Mouse (Mus musculus) stomach, embryonic 15.5 days (tissue): ENCODE measurements around the gene Pbsn. TPM values are rescaled to one million over a fixed set of nuclear protein-coding genes. Genes with fewer than 3 reads are reported as not detected.

ENCODE experiments used
- ATAC-seq: fragments of 200-750 bp; cut with Nextera tagmentation; 2 replicates; pipeline ENCODE4 v1.8.0; 2017; ENCODE audit warnings: low read depth, moderate number of reproducible peaks, moderate TSS enrichment; ENCODE audit not compliant: insufficient read depth, low FRiP score
- H3K27ac ChIP-seq: fragments of 300-500 bp; sonication (generic); 2 replicates; pipeline ENCODE4 v1.5.1; 2015; ENCODE audit warnings: mild to moderate bottlenecking, inconsistent platforms
- H3K27me3 ChIP-seq: fragments of 300-500 bp; sonication (generic); replicated peaks from 2 replicates; pipeline ENCODE4 v1.6.1; 2015; ENCODE audit warnings: inconsistent platforms
- H3K36me3 ChIP-seq: fragments of 300-500 bp; sonication (generic); 2 replicates; pipeline ENCODE4 v1.6.1; 2015; ENCODE audit warnings: inconsistent platforms
- H3K4me1 ChIP-seq: fragments of 300-500 bp; sonication (generic); 2 replicates; pipeline ENCODE4 v1.6.1; 2015; ENCODE audit warnings: inconsistent platforms
- H3K4me2 ChIP-seq: fragments of 300-500 bp; sonication (generic); 2 replicates; pipeline ENCODE4 v1.6.1; 2015; ENCODE audit warnings: mild to moderate bottlenecking, inconsistent platforms
- H3K4me3 ChIP-seq: fragments of 300-500 bp; sonication (generic); replicated peaks from 2 replicates; pipeline ENCODE4 v1.5.1; 2015; ENCODE audit warnings: inconsistent platforms
- H3K9ac ChIP-seq: fragments of 300-500 bp; sonication (generic); 2 replicates; pipeline ENCODE4 v1.6.1; 2015; ENCODE audit warnings: inconsistent platforms
- H3K9me3 ChIP-seq: fragments of 300-500 bp; sonication (generic); 2 replicates; pipeline ENCODE4 v1.6.1; 2016; ENCODE audit warnings: inconsistent platforms
- WGBS: fragments of 180-500 bp; shearing (Covaris S2); methylation state at CpG from one replicate; pipeline ENCODE4 v1.1.7; 2015; 5-methylcytosine and 5-hydroxymethylcytosine counted together
- polyA plus RNA-seq: library from polyadenylated mRNA; unstranded; fragments of >200 nt; fragmentation: Nextera tagmentation; extraction: Ambion mirVana; gene quantifications from 2 replicates; pipeline ENCODE4 v1.2.1, GENCODE M21; 2015

Pbsn gene
- polyA plus RNA-seq, 1 experiment from 2014 or later, result not detected

DNA sequence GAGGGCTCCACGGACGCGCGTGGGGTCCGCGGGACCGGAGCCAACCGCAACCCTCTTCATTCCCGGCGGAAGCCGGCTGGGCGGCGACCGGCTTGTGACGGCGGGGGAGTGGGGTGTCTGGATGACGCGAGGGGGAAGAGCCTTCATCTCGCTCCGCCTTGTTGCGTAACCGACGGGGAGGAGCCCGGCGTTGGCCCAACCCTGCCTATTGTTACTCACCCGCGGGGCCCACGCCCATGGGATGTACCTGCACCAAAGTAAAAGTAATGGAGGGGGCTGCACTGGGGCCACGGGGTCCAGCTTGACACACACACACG is 57.6 kb downstream of the Pbsn start:
- 22% methylated on average over 28 of the region's 30 CpGs for WGBS
- H3K9me3 ChIP-seq, result no peaks in the 10 kb centered on the region
- H3K27me3 ChIP-seq, result no peaks in the 10 kb centered on the region
- ATAC-seq, result peak; percentile 92
- peak overlapping the region; percentile 78 for H3K27ac ChIP-seq
- peak overlapping the region; percentile 58 for H3K4me2 ChIP-seq
- peak overlapping the region; percentile 0; the same call in 1 of the 2 replicates for H3K9ac ChIP-seq
- no peaks in the 10 kb centered on the region for H3K4me1 ChIP-seq
- peak overlapping the region; percentile 61 for H3K4me3 ChIP-seq
- H3K36me3 ChIP-seq, result no peaks in the 10 kb centered on the region

DNA sequence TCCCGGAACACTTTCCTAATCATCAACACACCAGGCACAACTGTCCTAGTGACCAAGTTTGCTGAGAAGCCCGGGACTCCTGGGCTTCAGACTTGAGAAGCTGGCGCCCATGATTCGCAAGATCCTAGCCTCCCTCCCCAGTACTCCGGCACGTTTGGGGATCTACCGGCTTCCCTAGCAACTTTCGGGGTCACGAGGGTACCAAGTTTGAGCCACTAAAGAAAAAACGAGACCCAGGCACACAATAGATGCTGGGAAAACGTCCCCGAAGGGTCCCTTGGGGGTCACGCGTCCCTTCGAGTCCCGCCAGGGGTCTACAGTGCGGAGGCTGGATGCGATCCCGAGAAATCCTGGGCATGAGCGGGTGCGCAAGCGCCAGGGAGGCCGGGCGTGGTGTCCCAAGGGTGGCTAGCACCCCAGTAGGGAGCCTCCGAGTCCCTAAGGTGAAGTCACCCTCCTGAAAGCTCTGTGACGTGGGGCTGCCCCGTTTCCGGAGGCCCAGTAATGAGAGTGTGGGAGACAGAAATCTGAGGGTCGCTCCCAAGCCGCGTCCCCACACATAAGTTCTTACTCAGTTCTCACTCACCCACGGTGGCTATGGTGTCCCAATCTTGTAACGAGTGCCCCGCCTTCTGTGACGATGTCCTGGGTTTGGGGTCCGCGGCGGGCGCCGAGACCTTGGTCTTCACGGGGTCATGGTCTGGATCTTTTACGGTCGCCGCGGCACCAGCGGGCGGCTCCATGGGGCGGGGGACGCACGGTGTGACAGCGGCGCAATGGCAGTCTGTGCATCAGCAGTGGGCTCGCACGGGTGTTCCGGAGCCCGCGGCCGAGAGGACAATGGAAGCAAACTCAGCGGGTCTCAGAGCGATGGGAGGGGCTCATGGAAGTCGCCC is 58.2 kb downstream of the Pbsn start:
- ATAC-seq, result peak; percentile 68; the same call in 1 of the 2 replicates
- Histone ChIP-seq H3K36me3 (no peaks in the 10 kb centered on the region), H3K4me2 (peak overlapping the region; percentile 58), H3K4me3 (peak overlapping the region; percentile 61), H3K4me1 (no peaks in the 10 kb centered on the region), H3K9ac (peak overlapping the region; percentile 0; the same call in 1 of the 2 replicates), H3K27me3 (no peaks in the 10 kb centered on the region), H3K9me3 (no peaks in the 10 kb centered on the region), H3K27ac (0 out of 2 replicates have a peak overlapping the region, but pooled peaks have one; percentile 16)
- WGBS, result 14% methylated on average over 61 of the region's 61 CpGs

DNA sequence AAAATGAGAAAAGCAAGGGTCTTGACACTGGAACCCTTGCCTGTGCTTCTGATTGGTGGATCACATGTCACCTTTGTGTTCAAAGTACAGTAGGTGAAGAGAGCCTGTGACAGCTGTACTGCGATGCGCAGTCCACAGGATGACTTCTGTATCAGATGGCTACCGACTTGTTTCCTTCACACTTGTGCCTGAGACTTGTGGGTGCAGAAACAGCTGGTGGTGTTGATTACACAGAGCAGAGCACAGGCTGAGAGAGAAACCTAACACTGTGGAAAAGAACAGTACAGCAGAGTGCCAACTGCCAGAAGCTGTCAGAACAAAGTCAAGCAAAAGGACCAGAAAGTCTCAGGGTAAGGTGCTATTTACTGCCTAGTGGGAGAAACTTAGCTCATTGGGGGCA is 64.7 kb downstream of the Pbsn start:
- no peak overlapping the region for H3K4me3 ChIP-seq
- H3K27ac ChIP-seq, result no peak overlapping the region
- no peaks in the 10 kb centered on the region for H3K36me3 ChIP-seq
- ATAC-seq, result no peak
- no peaks in the 10 kb centered on the region for H3K27me3 ChIP-seq
- no peaks in the 10 kb centered on the region for H3K9me3 ChIP-seq
- no peaks in the 10 kb centered on the region for H3K4me1 ChIP-seq
- 84% methylated on average over 3 of the region's 3 CpGs for WGBS
- no peak overlapping the region for H3K4me2 ChIP-seq
- H3K9ac ChIP-seq, result no peak overlapping the region

Other genes with a start within 250 kb of the Pbsn start
- gene Prkx, start 57.3 kb downstream of the Pbsn start, polyA plus RNA-seq, result 10.3 and 10.5 TPM in 2 replicates
- not detected in 2 replicates for gene Gm14744, start 11.1 kb upstream of the Pbsn start, polyA plus RNA-seq
- gene 5430402E10Rik, start 71.4 kb upstream of the Pbsn start, polyA plus RNA-seq, result not detected in 2 replicates
- not detected in 2 replicates for gene Obp1a, start 237.8 kb upstream of the Pbsn start, polyA plus RNA-seq